Mouse (Mus musculus): Measurements from ENCODE around the gene Zfp688.
"Not testable (repeated sequence)": the region's sequence is repeated elsewhere in the genome, so short reads cannot be mapped to it uniquely, and the experiment has no call there.

The Zfp688 gene

GRCm38 (mm10) chr7:127421388-127422191, at the start of gene Zfp688:
TSS of gene Zfp688 (minus strand) at chr7:127422068.
- peak; percentile 66 to 90 for DNase-seq (ENCODE audit: low spot score in 2 of 2)

- no peak for DNase-seq (ENCODE audit: low spot score in 2 of 2)
These were observed 49.8 kb upstream of the Zfp688 start for GRCm38 (mm10) chr7:127471646-127472010.

GRCm38 (mm10) chr7:127470743-127471645, 49.1 kb upstream of the Zfp688 start:
- peak; percentile 94 to 96 for DNase-seq (ENCODE audit: low spot score in 2 of 2)

- DNase-seq (ENCODE audit: low spot score in 2 of 2) = no peak
These were observed 48.3 kb upstream of the Zfp688 start for GRCm38 (mm10) chr7:127470011-127470715.

- DNase-seq (ENCODE audit: low spot score in 2 of 2) = no peak
These were observed 44.7 kb upstream of the Zfp688 start for GRCm38 (mm10) chr7:127466606-127467005.

GRCm38 (mm10) chr7:127465670-127466069, 43.8 kb upstream of the Zfp688 start:
- DNase-seq (ENCODE audit: low spot score in 2 of 2) = not testable (repeated sequence)

GRCm38 (mm10) chr7:127465191-127465590, 43.3 kb upstream of the Zfp688 start:
- DNase-seq (ENCODE audit: low spot score in 2 of 2) = no peak

- DNase-seq (ENCODE audit: low spot score in 2 of 2) = not testable (repeated sequence)
These were observed 37.4 kb upstream of the Zfp688 start, which contains the start of gene Prr14 for GRCm38 (mm10) chr7:127459311-127459710. TSS of gene Prr14 (plus strand) at chr7:127459611.

- not testable (repeated sequence) for DNase-seq (ENCODE audit: low spot score in 2 of 2)
These were observed 36.7 kb upstream of the Zfp688 start for GRCm38 (mm10) chr7:127458371-127459122.

GRCm38 (mm10) chr7:127454905-127455304, 33.0 kb upstream of the Zfp688 start:
- no peak for DNase-seq (ENCODE audit: low spot score in 2 of 2)

- DNase-seq (ENCODE audit: low spot score in 2 of 2) = no peak
These were observed 31.2 kb upstream of the Zfp688 start for GRCm38 (mm10) chr7:127453056-127453455.

- DNase-seq (ENCODE audit: low spot score in 2 of 2) = no peak
These were observed 28.1 kb upstream of the Zfp688 start for GRCm38 (mm10) chr7:127449966-127450365.

- peak; percentile 91 to 99 for DNase-seq (ENCODE audit: low spot score in 2 of 2)
These were observed 26.8 kb upstream of the Zfp688 start, which contains the start of gene Zfp689 for GRCm38 (mm10) chr7:127448521-127449300. TSS of gene Zfp689 (minus strand) at chr7:127449158.

- no peak for DNase-seq (ENCODE audit: low spot score in 2 of 2)
These were observed 22.1 kb upstream of the Zfp688 start for GRCm38 (mm10) chr7:127443976-127444375.

GRCm38 (mm10) chr7:127437724-127438123, 15.9 kb upstream of the Zfp688 start:
- DNase-seq (ENCODE audit: low spot score in 2 of 2) = no peak

- DNase-seq (ENCODE audit: low spot score in 2 of 2) = no peak
These were observed 13.3 kb upstream of the Zfp688 start for GRCm38 (mm10) chr7:127435206-127435605.

- no peak for DNase-seq (ENCODE audit: low spot score in 2 of 2)
These were observed 4.5 kb upstream of the Zfp688 start for GRCm38 (mm10) chr7:127426354-127426753.

- DNase-seq (ENCODE audit: low spot score in 2 of 2) = no peak
These were observed 4.0 kb upstream of the Zfp688 start for GRCm38 (mm10) chr7:127425911-127426310.

- no peak for DNase-seq (ENCODE audit: low spot score in 2 of 2)
These were observed 3.4 kb upstream of the Zfp688 start for GRCm38 (mm10) chr7:127425291-127425690.

- peak in 1 of 2 experiments; percentile 48 for DNase-seq (ENCODE audit: low spot score in 2 of 2)
These were observed 379 bp upstream of the Zfp688 start for GRCm38 (mm10) chr7:127422247-127422646.
